Mouse (Mus musculus): ENCODE data around the gene Smim7. TPM values are rescaled to one million over a fixed set of nuclear protein-coding genes. Genes with fewer than 3 reads are reported as not detected.
A peak's percentile ranks its signal among the peaks of the same experiment; 100 is the strongest.

Gene Smim7
- 117 and 118 TPM in 2 replicates for polyA plus RNA-seq (2015; fragmentation: Nextera tagmentation; extraction: Ambion mirVana)

- WGBS = under 1% methylated on average over 52 of the region's 52 CpGs
Observed at GRCm38 (mm10) chr8:72570633-72571610, at the start of gene Smim7. Gene Smim7 (minus strand): TSS chr8:72571088.

DNA sequence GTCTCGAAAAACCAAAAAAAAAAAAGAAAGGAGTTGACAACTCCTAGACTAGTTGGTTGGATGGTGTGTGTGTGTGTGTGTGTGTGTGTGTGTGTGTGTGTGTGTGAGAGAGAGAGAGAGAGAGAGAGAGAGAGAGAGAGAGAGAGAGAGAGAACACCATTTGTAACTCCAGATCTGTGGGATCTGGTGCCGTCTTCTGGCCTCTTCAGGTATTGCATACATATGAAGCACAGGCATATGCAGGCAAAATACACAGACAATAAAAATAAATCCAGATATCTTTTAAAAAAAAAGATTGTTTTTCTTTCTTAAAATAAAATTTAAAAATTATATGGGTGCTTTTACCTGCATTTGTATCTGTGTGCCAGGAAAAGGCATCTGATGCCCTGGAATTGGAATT lies 19.3 kb upstream of the Smim7 start:
- H3K4me1 ChIP-seq (replicated peaks; ENCODE audit: control insufficient read depth, insufficient read depth) = no peaks in the 10 kb centered on the region
- no peaks in the 10 kb centered on the region for H3K27me3 ChIP-seq (ENCODE audit: control insufficient read depth, insufficient read depth, low read length)
- WGBS = 45% methylated on average over 2 of the region's 2 CpGs
- H3K27ac ChIP-seq (replicated peaks) = no peak overlapping the region
- DNase-seq (ENCODE audit: low spot score) = peak; percentile 42
- no peak overlapping the region for H3K4me3 ChIP-seq (ENCODE audit: low read depth, low read length)
- H3K9me3 ChIP-seq (ENCODE audit: control insufficient read depth, low read length) = no peaks in the 10 kb centered on the region
- no peaks in the 10 kb centered on the region for H3K36me3 ChIP-seq (ENCODE audit: control insufficient read depth, insufficient read depth, low read length)
- no peak overlapping the region for H3K9ac ChIP-seq (ENCODE audit: low read length)
- H3K4me2 ChIP-seq (replicated peaks; ENCODE audit: low read depth) = no peak overlapping the region
- no peak for ATAC-seq (ENCODE audit: low FRiP score, low TSS enrichment)
- TF ChIP-seq CTCF (IDR thresholded peaks at IDR 0.05; ENCODE audit: low read depth) = peak; percentile 74
- no peak for TF ChIP-seq EP300 (optimal IDR thresholded peaks at IDR 0.05)

More at GRCm38 (mm10) chr8:72570633-72571610, at the start of gene Smim7:
- Histone ChIP-seq H3K4me3 (ENCODE audit: low read depth, low read length) (peak within 1 kb of the TSS; percentile 63), H3K36me3 (ENCODE audit: control insufficient read depth, insufficient read depth, low read length) (peaks cover 14% of the 10 kb centered on the region), H3K4me1 (replicated peaks; ENCODE audit: control insufficient read depth, insufficient read depth) (peaks cover 6% of the 10 kb centered on the region; the same call in 1 of the 2 replicates), H3K27ac (replicated peaks) (peak within 1 kb of the TSS; percentile 97), H3K9me3 (ENCODE audit: control insufficient read depth, low read length) (no peaks in the 10 kb centered on the region), H3K27me3 (ENCODE audit: control insufficient read depth, insufficient read depth, low read length) (no peaks in the 10 kb centered on the region), H3K9ac (ENCODE audit: low read length) (peak within 1 kb of the TSS; percentile 72), H3K4me2 (replicated peaks; ENCODE audit: low read depth) (peak within 1 kb of the TSS; percentile 86)
- ATAC-seq (ENCODE audit: low FRiP score, low TSS enrichment) (peak; percentile 98), DNase-seq (ENCODE audit: low spot score) (peak; percentile 98)
- TF ChIP-seq CTCF (IDR thresholded peaks at IDR 0.05; ENCODE audit: low read depth) = no peak
- no peak for TF ChIP-seq EP300 (optimal IDR thresholded peaks at IDR 0.05)

GRCm38 (mm10) chr8:72589286-72589685 lies 18.4 kb upstream of the Smim7 start:
- H3K27ac ChIP-seq (replicated peaks) = no peak overlapping the region
- no peak overlapping the region for H3K4me3 ChIP-seq (ENCODE audit: low read depth, low read length)
- H3K4me2 ChIP-seq (replicated peaks; ENCODE audit: low read depth) = no peak overlapping the region
- no peaks in the 10 kb centered on the region; the same call in 1 of the 2 replicates for H3K36me3 ChIP-seq (ENCODE audit: control insufficient read depth, insufficient read depth, low read length)
- 51% methylated on average over 7 of the region's 7 CpGs for WGBS
- H3K27me3 ChIP-seq (ENCODE audit: control insufficient read depth, insufficient read depth, low read length) = no peaks in the 10 kb centered on the region
- no peak overlapping the region for H3K9ac ChIP-seq (ENCODE audit: low read length)
- no peaks in the 10 kb centered on the region for H3K9me3 ChIP-seq (ENCODE audit: control insufficient read depth, low read length)
- TF ChIP-seq CTCF (IDR thresholded peaks at IDR 0.05; ENCODE audit: low read depth) (no peak), EP300 (optimal IDR thresholded peaks at IDR 0.05) (no peak)
- no peaks in the 10 kb centered on the region for H3K4me1 ChIP-seq (replicated peaks; ENCODE audit: control insufficient read depth, insufficient read depth)
- ATAC-seq (ENCODE audit: low FRiP score, low TSS enrichment) = no peak
- no peak for DNase-seq (ENCODE audit: low spot score)

GRCm38 (mm10) chr8:72588865-72589264 lies 18.0 kb upstream of the Smim7 start:
- no peaks in the 10 kb centered on the region for H3K27me3 ChIP-seq (ENCODE audit: control insufficient read depth, insufficient read depth, low read length)
- no peak overlapping the region for H3K27ac ChIP-seq (replicated peaks)
- no peak overlapping the region for H3K4me3 ChIP-seq (ENCODE audit: low read depth, low read length)
- TF ChIP-seq CTCF (IDR thresholded peaks at IDR 0.05; ENCODE audit: low read depth) = no peak
- TF ChIP-seq EP300 (optimal IDR thresholded peaks at IDR 0.05) = no peak
- DNase-seq (ENCODE audit: low spot score) (no peak), ATAC-seq (ENCODE audit: low FRiP score, low TSS enrichment) (no peak)
- WGBS = 75% methylated on average over 10 of the region's 10 CpGs
- H3K9ac ChIP-seq (ENCODE audit: low read length) = no peak overlapping the region
- H3K4me1 ChIP-seq (replicated peaks; ENCODE audit: control insufficient read depth, insufficient read depth) = no peaks in the 10 kb centered on the region
- H3K9me3 ChIP-seq (ENCODE audit: control insufficient read depth, low read length) = no peaks in the 10 kb centered on the region
- H3K36me3 ChIP-seq (ENCODE audit: control insufficient read depth, insufficient read depth, low read length) = no peaks in the 10 kb centered on the region; the same call in 1 of the 2 replicates
- no peak overlapping the region for H3K4me2 ChIP-seq (replicated peaks; ENCODE audit: low read depth)

- no peaks in the 10 kb centered on the region for H3K9me3 ChIP-seq (ENCODE audit: control insufficient read depth, low read length)
- ATAC-seq (ENCODE audit: low FRiP score, low TSS enrichment) = no peak
- no peak overlapping the region for H3K4me2 ChIP-seq (replicated peaks; ENCODE audit: low read depth)
- no peak overlapping the region for H3K9ac ChIP-seq (ENCODE audit: low read length)
- no peak overlapping the region for H3K4me3 ChIP-seq (ENCODE audit: low read depth, low read length)
- no peaks in the 10 kb centered on the region for H3K4me1 ChIP-seq (replicated peaks; ENCODE audit: control insufficient read depth, insufficient read depth)
- TF ChIP-seq EP300 (optimal IDR thresholded peaks at IDR 0.05) = no peak
- TF ChIP-seq CTCF (IDR thresholded peaks at IDR 0.05; ENCODE audit: low read depth) = no peak
- no peak for DNase-seq (ENCODE audit: low spot score)
- H3K27me3 ChIP-seq (ENCODE audit: control insufficient read depth, insufficient read depth, low read length) = no peaks in the 10 kb centered on the region
- no peak overlapping the region for H3K27ac ChIP-seq (replicated peaks)
- no peaks in the 10 kb centered on the region; the same call in 1 of the 2 replicates for H3K36me3 ChIP-seq (ENCODE audit: control insufficient read depth, insufficient read depth, low read length)
- 56% methylated on average over 6 of the region's 6 CpGs for WGBS
Observed at GRCm38 (mm10) chr8:72587806-72588205, 16.9 kb upstream of the Smim7 start.

GRCm38 (mm10) chr8:72584390-72584789 lies 13.5 kb upstream of the Smim7 start:
- no peak overlapping the region for H3K9ac ChIP-seq (ENCODE audit: low read length)
- H3K9me3 ChIP-seq (ENCODE audit: control insufficient read depth, low read length) = no peaks in the 10 kb centered on the region
- no peak overlapping the region for H3K4me3 ChIP-seq (ENCODE audit: low read depth, low read length)
- no peaks in the 10 kb centered on the region; the same call in 1 of the 2 replicates for H3K36me3 ChIP-seq (ENCODE audit: control insufficient read depth, insufficient read depth, low read length)
- DNase-seq (ENCODE audit: low spot score) (no peak), ATAC-seq (ENCODE audit: low FRiP score, low TSS enrichment) (no peak)
- H3K4me1 ChIP-seq (replicated peaks; ENCODE audit: control insufficient read depth, insufficient read depth) = no peaks in the 10 kb centered on the region
- no peak overlapping the region for H3K4me2 ChIP-seq (replicated peaks; ENCODE audit: low read depth)
- no peak overlapping the region for H3K27ac ChIP-seq (replicated peaks)
- 68% methylated on average over 6 of the region's 6 CpGs for WGBS
- H3K27me3 ChIP-seq (ENCODE audit: control insufficient read depth, insufficient read depth, low read length) = no peaks in the 10 kb centered on the region
- TF ChIP-seq EP300 (optimal IDR thresholded peaks at IDR 0.05) (no peak), CTCF (IDR thresholded peaks at IDR 0.05; ENCODE audit: low read depth) (no peak)
